Mouse (Mus musculus) heart, embryonic 16.5 days (tissue): ENCODE data around the gene Pld1. TPM values are rescaled to one million over a fixed set of nuclear protein-coding genes. Genes with fewer than 3 reads are reported as not detected.

Source experiments
- ATAC-seq: fragments of 200-750 bp; cut with Nextera tagmentation; replicated peaks from 2 replicates; pipeline ENCODE4 v1.8.0; 2017; ENCODE audit warnings: moderate number of reproducible peaks; ENCODE audit not compliant: insufficient read depth, low FRiP score; ENCODE audit errors: extremely low read depth
- H3K27ac ChIP-seq: fragments of 300-500 bp; sonication (generic); 2 replicates; pipeline ENCODE4 v1.5.1; 2014; ENCODE audit warnings: mild to moderate bottlenecking, low read length, control low read depth, moderate library complexity
- H3K27me3 ChIP-seq: fragments of 300-500 bp; sonication (generic); 2 replicates; pipeline ENCODE4 v1.6.1; 2014; ENCODE audit warnings: low read length, mixed read lengths; ENCODE audit not compliant: control insufficient read depth, insufficient read depth
- H3K36me3 ChIP-seq: fragments of 300-500 bp; sonication (generic); 2 replicates; pipeline ENCODE4 v1.6.1; 2014; ENCODE audit not compliant: control insufficient read depth, insufficient read depth
- H3K4me1 ChIP-seq: fragments of 300-500 bp; sonication (generic); 2 replicates; pipeline ENCODE4 v1.6.1; 2014; ENCODE audit warnings: low read length, mixed read lengths; ENCODE audit not compliant: control insufficient read depth, insufficient read depth
- H3K4me2 ChIP-seq: fragments of 300-500 bp; sonication (generic); 2 replicates; pipeline ENCODE4 v1.6.1; 2014; ENCODE audit warnings: low read depth, mild to moderate bottlenecking, control low read depth, low read length
- H3K4me3 ChIP-seq: fragments of 300-500 bp; sonication (generic); 2 replicates; pipeline ENCODE4 v1.5.1; 2014; ENCODE audit warnings: mild to moderate bottlenecking, control low read depth, low read length
- H3K9ac ChIP-seq: fragments of 300-500 bp; sonication (generic); 2 replicates; pipeline ENCODE4 v1.6.1; 2014; ENCODE audit warnings: low read length, control low read depth
- H3K9me3 ChIP-seq: fragments of 300-500 bp; sonication (generic); replicated peaks from 2 replicates; pipeline ENCODE4 v1.6.1; 2016; ENCODE audit warnings: low read length; ENCODE audit not compliant: control insufficient read depth
- WGBS: fragments of 180-500 bp; shearing (Covaris S2); extraction: QIAGEN DNeasy Blood & Tissue Kit; methylation state at CpG from one replicate; pipeline ENCODE4 v1.1.7; 2014; 5-methylcytosine and 5-hydroxymethylcytosine counted together
- polyA plus RNA-seq: library from polyadenylated mRNA; unstranded; fragments of >200 nt; fragmentation: Nextera tagmentation; extraction: Ambion mirVana; gene quantifications from 2 replicates; pipeline ENCODE4 v1.2.1, GENCODE M21; 2015

Pld1 gene
- polyA plus RNA-seq, 1 experiment from 2014 or later: 7.8 TPM

- ATAC-seq: no peak
- Histone ChIP-seq H3K36me3 (peaks cover 17% of the 10 kb centered on the region), H3K4me2 (no peak overlapping the region), H3K9ac (no peak overlapping the region), H3K27ac (no peak overlapping the region), H3K27me3 (no peaks in the 10 kb centered on the region), H3K4me3 (no peak overlapping the region), H3K9me3 (no peaks in the 10 kb centered on the region), H3K4me1 (no peaks in the 10 kb centered on the region)
- 89% methylated on average over 8 of the region's 8 CpGs for WGBS
Measured at GRCm38 (mm10) chr3:28041236-28041635, 102.7 kb downstream of the Pld1 start.

GRCm38 (mm10) chr3:28042366-28042765 is 103.9 kb downstream of the Pld1 start:
- Histone ChIP-seq H3K27me3 (no peaks in the 10 kb centered on the region), H3K27ac (no peak overlapping the region), H3K4me3 (no peak overlapping the region), H3K4me1 (no peaks in the 10 kb centered on the region), H3K4me2 (no peak overlapping the region), H3K9me3 (no peaks in the 10 kb centered on the region), H3K9ac (no peak overlapping the region), H3K36me3 (peaks cover 25% of the 10 kb centered on the region)
- ATAC-seq: no peak
- 91% methylated on average over 4 of the region's 4 CpGs for WGBS

- H3K4me1 ChIP-seq: no peaks in the 10 kb centered on the region
- ATAC-seq: no peak
- peaks cover 16% of the 10 kb centered on the region for H3K36me3 ChIP-seq
- 79% methylated on average over 5 of the region's 5 CpGs for WGBS
- no peak overlapping the region for H3K4me3 ChIP-seq
- no peaks in the 10 kb centered on the region for H3K9me3 ChIP-seq
- H3K4me2 ChIP-seq: no peak overlapping the region
- no peak overlapping the region for H3K9ac ChIP-seq
- no peaks in the 10 kb centered on the region for H3K27me3 ChIP-seq
- no peak overlapping the region for H3K27ac ChIP-seq
Measured at GRCm38 (mm10) chr3:28047599-28047998, 109.1 kb downstream of the Pld1 start.

GRCm38 (mm10) chr3:28049526-28049925 is 111.0 kb downstream of the Pld1 start:
- no peaks in the 10 kb centered on the region for H3K9me3 ChIP-seq
- no peaks in the 10 kb centered on the region for H3K4me1 ChIP-seq
- no peak overlapping the region for H3K9ac ChIP-seq
- no peaks in the 10 kb centered on the region for H3K27me3 ChIP-seq
- H3K4me2 ChIP-seq: no peak overlapping the region
- H3K4me3 ChIP-seq: no peak overlapping the region
- no peak overlapping the region for H3K27ac ChIP-seq
- 77% methylated on average over 2 of the region's 2 CpGs for whole genome bisulfite sequencing
- no peak for ATAC-seq
- peaks cover 16% of the 10 kb centered on the region for H3K36me3 ChIP-seq

DNA sequence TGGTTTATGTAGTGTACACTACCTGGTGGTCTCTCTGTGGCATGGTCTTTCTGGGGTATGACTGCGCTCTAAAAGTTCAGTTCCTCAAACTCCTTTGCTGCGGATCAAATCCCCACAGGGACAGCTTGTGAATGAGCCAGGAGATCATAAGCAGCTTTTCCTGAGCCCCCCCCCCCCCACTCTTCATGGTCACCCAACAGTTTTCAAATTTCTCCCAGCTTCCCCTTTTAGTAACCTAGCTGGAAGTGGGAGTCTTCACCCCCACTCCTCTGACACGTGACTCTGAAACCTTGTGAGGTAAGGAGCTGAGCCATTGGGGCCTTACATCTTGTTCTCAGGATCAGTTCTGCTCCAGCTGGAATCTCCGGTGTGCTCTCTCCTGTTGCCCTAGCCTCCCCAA is 114.6 kb downstream of the Pld1 start:
- no peak overlapping the region for H3K27ac ChIP-seq
- H3K4me2 ChIP-seq: no peak overlapping the region
- 77% methylated on average over 4 of the region's 4 CpGs for WGBS
- H3K4me1 ChIP-seq: no peaks in the 10 kb centered on the region
- no peaks in the 10 kb centered on the region for H3K9me3 ChIP-seq
- no peak for ATAC-seq
- no peaks in the 10 kb centered on the region for H3K27me3 ChIP-seq
- H3K9ac ChIP-seq: no peak overlapping the region
- H3K4me3 ChIP-seq: no peak overlapping the region
- peaks cover 15% of the 10 kb centered on the region for H3K36me3 ChIP-seq

DNA sequence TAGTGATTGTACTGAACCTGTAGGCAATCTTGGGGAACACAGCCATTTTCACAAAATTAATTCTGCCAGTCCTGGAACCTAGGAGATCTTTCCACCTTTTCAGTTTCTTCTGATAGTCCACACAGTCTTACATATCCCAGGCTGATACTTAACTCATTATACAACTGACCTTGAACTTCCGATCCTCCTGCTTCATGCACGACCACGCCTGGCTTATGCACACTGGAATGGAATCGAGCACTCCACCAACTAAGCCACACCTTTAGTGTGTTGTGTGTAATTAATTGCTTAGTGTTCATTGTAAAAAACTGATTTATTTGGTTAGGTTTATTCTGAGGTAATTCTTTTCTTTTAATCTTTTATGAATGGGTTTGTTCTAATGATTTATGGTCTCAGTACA is 122.2 kb downstream of the Pld1 start:
- H3K4me2 ChIP-seq: no peak overlapping the region
- 87% methylated on average over 4 of the region's 4 CpGs for WGBS
- peaks cover 12% of the 10 kb centered on the region for H3K36me3 ChIP-seq
- H3K9ac ChIP-seq: no peak overlapping the region
- ATAC-seq: no peak
- H3K4me1 ChIP-seq: no peaks in the 10 kb centered on the region
- no peaks in the 10 kb centered on the region for H3K27me3 ChIP-seq
- no peak overlapping the region for H3K4me3 ChIP-seq
- H3K9me3 ChIP-seq: peaks cover 2% of the 10 kb centered on the region; the same call in 1 of the 2 replicates
- H3K27ac ChIP-seq: no peak overlapping the region

DNA sequence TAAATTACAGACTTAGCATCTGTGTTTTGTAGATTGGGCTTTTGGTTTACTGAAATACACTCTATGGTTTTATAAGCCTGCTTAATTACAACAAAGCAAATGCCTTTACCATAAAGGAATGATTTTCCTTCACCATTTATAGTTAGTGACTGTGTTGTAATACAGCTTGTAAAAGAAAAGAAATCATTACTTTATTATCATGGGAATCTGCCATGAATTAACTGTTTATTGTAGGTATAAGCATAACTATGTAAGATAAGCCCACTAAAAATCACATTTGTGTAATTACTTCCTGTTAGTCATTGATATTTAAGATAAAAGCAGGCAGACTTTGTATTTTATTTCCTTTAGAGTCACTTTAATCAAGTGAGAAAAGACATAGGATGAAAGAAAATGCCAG is 122.7 kb downstream of the Pld1 start:
- no peak for ATAC-seq
- Histone ChIP-seq H3K4me2 (no peak overlapping the region), H3K9ac (no peak overlapping the region), H3K9me3 (peaks cover 2% of the 10 kb centered on the region; the same call in 1 of the 2 replicates), H3K4me1 (no peaks in the 10 kb centered on the region), H3K27ac (no peak overlapping the region), H3K4me3 (no peak overlapping the region), H3K27me3 (no peaks in the 10 kb centered on the region), H3K36me3 (peaks cover 11% of the 10 kb centered on the region)

DNA sequence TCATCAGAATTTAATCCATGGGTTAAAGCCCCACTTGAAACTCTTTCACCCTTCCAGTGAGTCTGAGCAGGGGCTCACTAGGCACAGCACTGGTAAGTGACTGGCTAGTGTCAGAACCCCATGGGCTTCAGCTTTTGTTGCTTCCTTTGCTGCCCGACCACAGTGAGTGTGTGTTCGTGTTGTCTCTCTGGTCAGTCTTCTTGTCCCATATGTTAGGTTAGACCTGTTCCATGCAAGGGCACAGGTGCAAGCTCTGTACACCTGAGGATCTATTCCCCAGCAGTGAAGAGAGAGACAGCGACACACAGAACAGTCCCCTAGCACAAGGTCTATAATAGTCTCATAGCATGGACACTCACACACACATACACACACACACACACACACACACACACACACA is 140.7 kb downstream of the Pld1 start:
- Histone ChIP-seq H3K9me3 (no peaks in the 10 kb centered on the region; the same call in 1 of the 2 replicates), H3K4me3 (no peak overlapping the region), H3K36me3 (peaks cover 14% of the 10 kb centered on the region), H3K4me1 (peaks cover 4% of the 10 kb centered on the region), H3K27me3 (no peaks in the 10 kb centered on the region), H3K27ac (no peak overlapping the region), H3K9ac (no peak overlapping the region), H3K4me2 (no peak overlapping the region)
- WGBS: 78% methylated on average over 3 of the region's 3 CpGs
- no peak for ATAC-seq

GRCm38 (mm10) chr3:28080116-28080515 is 141.6 kb downstream of the Pld1 start:
- Histone ChIP-seq H3K4me2 (no peak overlapping the region), H3K4me3 (no peak overlapping the region), H3K27ac (no peak overlapping the region), H3K27me3 (no peaks in the 10 kb centered on the region), H3K36me3 (peaks cover 14% of the 10 kb centered on the region), H3K4me1 (peaks cover 4% of the 10 kb centered on the region), H3K9ac (no peak overlapping the region), H3K9me3 (no peaks in the 10 kb centered on the region; the same call in 1 of the 2 replicates)
- no peak for ATAC-seq
- 73% methylated on average over 1 of the region's 1 CpGs for WGBS

DNA sequence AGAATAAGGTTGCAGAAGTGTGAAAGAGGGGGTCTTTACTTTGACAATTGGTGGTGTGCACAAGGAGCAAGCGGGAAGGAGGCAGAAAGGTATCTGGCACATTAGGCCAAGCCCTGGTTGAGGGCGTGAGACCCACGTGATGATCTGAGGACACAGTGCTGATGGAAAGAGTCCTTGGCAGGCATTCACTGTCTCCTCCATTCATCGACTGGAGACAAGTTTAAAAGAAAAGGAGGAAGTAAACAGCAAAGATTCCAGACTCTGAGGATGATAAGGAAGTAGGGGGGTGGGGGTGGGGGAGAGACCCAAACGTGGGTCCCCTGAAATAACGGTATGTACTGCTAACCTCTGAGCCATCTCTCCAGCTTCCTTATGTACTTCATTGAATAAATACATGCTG is 142.5 kb downstream of the Pld1 start:
- ATAC-seq: no peak
- Histone ChIP-seq H3K36me3 (peaks cover 14% of the 10 kb centered on the region), H3K27ac (no peak overlapping the region), H3K4me2 (no peak overlapping the region), H3K4me1 (peaks cover 4% of the 10 kb centered on the region), H3K27me3 (no peaks in the 10 kb centered on the region), H3K9ac (no peak overlapping the region), H3K9me3 (no peaks in the 10 kb centered on the region; the same call in 1 of the 2 replicates), H3K4me3 (no peak overlapping the region)
- 46% methylated on average over 6 of the region's 6 CpGs for WGBS
